Mouse (Mus musculus): ENCODE results near the gene Cald1.

- no peak for TF ChIP-seq POLR2A (IDR thresholded peaks at IDR 0.05; ENCODE audit: control insufficient read depth, low read depth, low read length)
- TF ChIP-seq CTCF (IDR thresholded peaks at IDR 0.05; ENCODE audit: control insufficient read depth, insufficient read depth, insufficient replicate concordance, low read depth, low read length): no peak
These were observed 18.7 kb upstream of the Cald1 start for GRCm38 (mm10) chr6:34579504-34580068.
